Mouse (Mus musculus) c-Kit-positive CD71-negative TER-119-negative erythroid progenitor cells, embryonic 14.5 days (primary cell): ENCODE measurements at regions not wholly inside any gene's neighbourhood (a gene's known extent, or its start where the extent isn't known, plus 50 kb on each side); places are given as distances from the start of the nearest gene placed in this dataset.

Source experiments
- DNase-seq: peaks from one replicate; pipeline ENCODE4 v3.0.0-alpha.2; 2013; ENCODE audit warnings: low read depth

- no peak for DNase-seq
Measured at GRCm38 (mm10) chr10:111419375-111420194, 53.4 kb upstream of the Nap1l1 start.

GRCm38 (mm10) chr10:111420195-111420838 is 52.7 kb upstream of the Nap1l1 start:
- DNase-seq, result no peak

DNA sequence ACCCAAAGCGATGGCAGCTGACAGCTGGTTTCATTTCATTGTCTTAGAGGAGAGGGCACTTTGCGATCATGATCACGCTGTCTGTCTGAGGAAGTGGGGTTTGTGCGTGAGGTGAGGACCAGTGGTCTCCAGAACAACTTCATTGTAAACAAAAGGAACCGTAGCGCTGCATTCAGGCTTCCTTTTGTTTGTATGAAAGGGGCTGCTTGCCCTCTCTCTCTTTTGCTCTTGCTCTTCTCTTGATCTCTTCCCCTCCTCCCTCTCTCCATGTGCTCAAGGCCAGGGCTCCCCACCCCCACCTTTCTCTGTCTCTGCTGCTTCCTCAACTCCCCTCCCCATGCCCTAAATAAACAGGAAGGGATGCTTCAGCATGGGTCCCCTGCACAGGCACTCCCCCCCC is 51.0 kb upstream of the Nap1l1 start:
- DNase-seq, result no peak

DNA sequence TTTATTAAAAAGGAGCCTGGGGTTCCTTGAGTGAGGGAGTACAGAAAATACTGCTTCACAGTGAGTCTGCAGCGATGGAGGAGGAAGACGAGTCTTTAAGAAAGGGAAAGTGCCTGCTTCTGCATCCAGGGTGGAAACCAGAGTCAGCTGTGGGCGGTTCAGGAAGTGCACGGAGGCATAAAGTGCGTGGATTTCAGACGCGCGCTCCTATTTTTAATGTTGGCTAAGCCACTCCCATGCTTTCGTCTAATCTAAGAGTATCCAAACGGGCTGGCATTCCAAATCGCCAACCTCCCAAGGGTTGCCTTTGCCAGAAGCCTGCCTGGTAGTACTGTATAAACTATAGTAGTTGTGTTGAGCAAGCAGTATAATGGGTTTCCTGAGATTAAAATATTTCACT is 50.4 kb upstream of the Nap1l1 start:
- DNase-seq, result no peak
